In genomic region chr6:92061725-92062124, GRCm38 (mm10) we compare ENCODE assay signal across 21 mouse cellular contexts. TPM values are rescaled to one million over a fixed set of nuclear protein-coding genes. Genes with fewer than 3 reads are reported as not detected.
DNase-seq lines count a peak whose midpoint lies in the region; ATAC-seq and TF ChIP-seq lines count a peak whose summit lies in the region.
"Had no signal": no experiment of that assay in that cellular context is flagged by ENCODE, and none has a peak within 500 bp of the region (broad histone marks: within the 10 kb centered on the region; RNA-seq: fewer than 3 reads in every experiment).

No protein-coding gene starts in this region.

- TF ChIP-seq POLR2A in kidney, adult 2 months (IDR thresholded peaks at IDR 0.05; ENCODE audit: low read depth, low read length) = no peak
- TF ChIP-seq POLR2A in olfactory bulb, adult 2 months (IDR thresholded peaks at IDR 0.05; ENCODE audit: insufficient read depth, low read depth, low read length) = no peak

- H3K27ac ChIP-seq in embryonic facial prominence, embryonic 13.5 days = no peak overlapping the region
- no peak overlapping the region; the same call in 1 of the 2 replicates for H3K27ac ChIP-seq in embryonic facial prominence, embryonic 10.5 days (replicated peaks)
- no peak overlapping the region for H3K27ac ChIP-seq in kidney, adult 2 months (ENCODE audit: insufficient read depth, low read depth, low read length)
- no peak overlapping the region for H3K27ac ChIP-seq in heart, embryonic 12.5 days (ENCODE audit: poor library complexity, severe bottlenecking)
- peak overlapping the region; percentile 52 for H3K27ac ChIP-seq in olfactory bulb, adult 2 months (ENCODE audit: insufficient read depth, low read depth, low read length)
- H3K27ac ChIP-seq: hindbrain, embryonic 15.5 days; limb, embryonic 13.5 days; liver, embryonic 15.5 days; midbrain, embryonic 12.5 days; neural tube, embryonic 13.5 days had no signal

- H3K9me3 ChIP-seq in embryonic facial prominence, embryonic 13.5 days = no peaks in the 10 kb centered on the region
- H3K9me3 ChIP-seq in embryonic facial prominence, embryonic 10.5 days = no peaks in the 10 kb centered on the region
- H3K9me3 ChIP-seq in heart, embryonic 12.5 days (replicated peaks) = no peaks in the 10 kb centered on the region
- H3K9me3 ChIP-seq: G1E; hindbrain, embryonic 15.5 days; limb, embryonic 13.5 days; liver, embryonic 15.5 days; midbrain, embryonic 12.5 days; neural tube, embryonic 13.5 days had no signal

- 0 out of 2 replicates have a peak overlapping the region, but pooled peaks have one; percentile 27 for H3K9ac ChIP-seq in embryonic facial prominence, embryonic 13.5 days
- H3K9ac ChIP-seq in heart, embryonic 12.5 days = no peak overlapping the region
- H3K9ac ChIP-seq: hindbrain, embryonic 15.5 days; limb, embryonic 13.5 days; liver, embryonic 15.5 days; midbrain, embryonic 12.5 days; neural tube, embryonic 13.5 days had no signal

- DNase-seq in embryonic facial prominence, embryonic 10.5 days (ENCODE audit: low spot score) = no peak
- peak; percentile 10 for DNase-seq in kidney, adult 2 months
- no peak for DNase-seq in kidney, postnatal 25 days
- no peak for DNase-seq in thymus, postnatal 0 days (ENCODE audit: low spot score)
- no peak for DNase-seq in adrenal gland, postnatal 14 days
- DNase-seq: cerebellum, postnatal 10 days; kidney, adult 11 months; kidney, postnatal 14 days; layer of hippocampus, adult 9-11 months; retina, postnatal 1 day had no signal

- 37% methylated on average over 5 of the region's 5 CpGs for WGBS in embryonic facial prominence, embryonic 13.5 days
- 57% methylated on average over 5 of the region's 5 CpGs for WGBS in embryonic facial prominence, embryonic 10.5 days
- 44% methylated on average over 5 of the region's 5 CpGs for WGBS in kidney, adult 2 months
- WGBS in heart, embryonic 12.5 days = 35% methylated on average over 5 of the region's 5 CpGs
- WGBS in olfactory bulb, adult 2 months = 24% methylated on average over 5 of the region's 5 CpGs

- no peak for TF ChIP-seq CTCF in kidney, adult 2 months (conservative IDR thresholded peaks at IDR 0.05; ENCODE audit: insufficient read depth, insufficient read length, low read depth, low read length)
- no peak for TF ChIP-seq CTCF in olfactory bulb, adult 2 months (IDR thresholded peaks at IDR 0.05; ENCODE audit: insufficient read depth, low read depth, low read length)

- H3K4me3 ChIP-seq in embryonic facial prominence, embryonic 13.5 days = no peak overlapping the region
- no peak overlapping the region for H3K4me3 ChIP-seq in embryonic facial prominence, embryonic 10.5 days
- no peak overlapping the region for H3K4me3 ChIP-seq in kidney, adult 2 months (ENCODE audit: insufficient read depth, low read depth, low read length)
- no peak overlapping the region for H3K4me3 ChIP-seq in heart, embryonic 12.5 days
- no peak overlapping the region for H3K4me3 ChIP-seq in olfactory bulb, adult 2 months (ENCODE audit: insufficient read depth, low read depth, low read length)
- H3K4me3 ChIP-seq: hindbrain, embryonic 15.5 days; limb, embryonic 13.5 days; liver, embryonic 15.5 days; midbrain, embryonic 12.5 days; neural tube, embryonic 13.5 days had no signal

- ATAC-seq in embryonic facial prominence, embryonic 13.5 days (ENCODE audit: insufficient number of reproducible peaks, insufficient read depth, low FRiP score, low TSS enrichment, low read depth) = no peak
- ATAC-seq in heart, embryonic 12.5 days (ENCODE audit: insufficient number of reproducible peaks, low FRiP score) = peak; percentile 68
- ATAC-seq: CD4-positive, CD25-positive, alpha-beta regulatory T cell, adult 4 months; forebrain, embryonic 14.5 days had no signal

- H3K36me3 ChIP-seq in embryonic facial prominence, embryonic 13.5 days = no peaks in the 10 kb centered on the region
- H3K36me3 ChIP-seq in embryonic facial prominence, embryonic 10.5 days (replicated peaks) = no peaks in the 10 kb centered on the region
- no peaks in the 10 kb centered on the region for H3K36me3 ChIP-seq in kidney, adult 2 months (ENCODE audit: control insufficient read depth, insufficient read depth, low read length)
- peaks cover 4% of the 10 kb centered on the region for H3K36me3 ChIP-seq in heart, embryonic 12.5 days
- H3K36me3 ChIP-seq: G1E; hindbrain, embryonic 15.5 days; limb, embryonic 13.5 days; liver, embryonic 15.5 days; midbrain, embryonic 12.5 days had no signal

- peaks cover 15% of the 10 kb centered on the region for H3K4me1 ChIP-seq in embryonic facial prominence, embryonic 13.5 days
- H3K4me1 ChIP-seq in embryonic facial prominence, embryonic 10.5 days = peaks cover 15% of the 10 kb centered on the region
- H3K4me1 ChIP-seq in kidney, adult 2 months (ENCODE audit: control insufficient read depth, insufficient read depth, low read length) = no peaks in the 10 kb centered on the region
- peaks cover 19% of the 10 kb centered on the region for H3K4me1 ChIP-seq in heart, embryonic 12.5 days (replicated peaks)
- peaks cover 36% of the 10 kb centered on the region for H3K4me1 ChIP-seq in olfactory bulb, adult 2 months (ENCODE audit: control insufficient read depth, insufficient read depth, low read length)
- H3K4me1 ChIP-seq: hindbrain, embryonic 15.5 days; liver, embryonic 15.5 days; midbrain, embryonic 12.5 days had no signal

- no peaks in the 10 kb centered on the region for H3K27me3 ChIP-seq in embryonic facial prominence, embryonic 13.5 days
- H3K27me3 ChIP-seq in embryonic facial prominence, embryonic 10.5 days (replicated peaks; ENCODE audit: low read depth, poor library complexity, severe bottlenecking) = no peaks in the 10 kb centered on the region
- H3K27me3 ChIP-seq in kidney, adult 2 months (replicated peaks; ENCODE audit: control insufficient read depth, insufficient read depth, low read length) = no peaks in the 10 kb centered on the region
- no peaks in the 10 kb centered on the region for H3K27me3 ChIP-seq in heart, embryonic 12.5 days (replicated peaks)
- H3K27me3 ChIP-seq: hindbrain, embryonic 15.5 days; limb, embryonic 13.5 days; liver, embryonic 15.5 days; midbrain, embryonic 12.5 days; neural tube, embryonic 13.5 days had no signal

- no peak overlapping the region for H3K4me2 ChIP-seq in embryonic facial prominence, embryonic 13.5 days
- H3K4me2 ChIP-seq in heart, embryonic 12.5 days = no peak overlapping the region
- H3K4me2 ChIP-seq: hindbrain, embryonic 15.5 days; limb, embryonic 13.5 days; liver, embryonic 15.5 days; midbrain, embryonic 12.5 days; neural tube, embryonic 13.5 days had no signal

RNA-seq across cellular contexts. Expression of gene Nr2c2, which starts 29.5 kb away (rescaled TPM):
- 20.7 and 27.1 TPM in 2 replicates for polyA plus RNA-seq in embryonic facial prominence, embryonic 13.5 days (2015; fragmentation: Nextera tagmentation; extraction: Ambion mirVana)
- polyA plus RNA-seq in embryonic facial prominence, embryonic 10.5 days (2016; fragmentation: Nextera tagmentation; extraction: Ambion mirVana) = 22.5 and 23.0 TPM in 2 replicates
- 14.5 and 15.5 TPM in 2 replicates for polyA plus RNA-seq in kidney, adult 2 months (2012; rRNA removed)
- 18.5 and 21.3 TPM in 2 replicates for polyA plus RNA-seq in heart, embryonic 12.5 days (2016; fragmentation: Nextera tagmentation; extraction: Ambion mirVana)
- polyA plus RNA-seq in olfactory bulb, adult 2 months (2012; ENCODE audit: insufficient read depth, insufficient read length, low replicate concordance, missing spikeins) = not detected in 2 replicates
- 18.3 and 27.0 TPM in 2 replicates for polyA plus RNA-seq in thymus, postnatal 0 days (2015; fragmentation: Nextera tagmentation; extraction: Ambion mirVana)
- 35.9 and 42.7 TPM in 2 replicates for total RNA-seq in adrenal gland, postnatal 14 days (2021)
